Mouse (Mus musculus) fibroblast of lung, adult 2 months (primary cell): ENCODE measurements around the gene Trappc5.

Experiments used
- DNase-seq: peaks from one replicate; pipeline ENCODE4 v3.0.0-alpha.2; 2011; ENCODE audit warnings: low read depth

The Trappc5 gene

GRCm38 (mm10) chr8:3676993-3677579 is 987 bp downstream of the Trappc5 start:
- DNase-seq, result no peak

- no peak for DNase-seq
These were observed 2.7 kb downstream of the Trappc5 start for GRCm38 (mm10) chr8:3678831-3679230.

- DNase-seq, result no peak
These were observed 3.1 kb downstream of the Trappc5 start for GRCm38 (mm10) chr8:3679236-3679635.

DNA sequence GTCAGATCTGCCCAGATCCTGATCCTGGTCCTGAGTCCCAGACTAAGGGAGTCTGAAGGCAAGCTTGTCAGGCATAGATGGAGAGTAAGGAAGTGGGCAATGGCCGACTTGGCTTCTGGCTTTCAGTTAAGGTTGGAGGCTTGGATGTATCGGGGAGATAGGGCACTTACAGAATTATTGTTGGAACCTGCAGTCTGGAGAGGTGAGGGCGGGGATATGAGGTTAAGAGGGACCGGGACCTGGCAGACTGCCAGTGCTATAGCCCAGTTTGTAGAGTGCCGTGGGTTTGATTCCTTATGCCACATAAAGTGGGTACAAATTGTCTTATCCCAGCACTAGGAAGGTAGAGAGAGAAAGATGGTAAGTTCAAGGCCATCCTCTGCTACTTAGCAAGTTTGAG is 3.6 kb downstream of the Trappc5 start:
- no peak for DNase-seq

DNA sequence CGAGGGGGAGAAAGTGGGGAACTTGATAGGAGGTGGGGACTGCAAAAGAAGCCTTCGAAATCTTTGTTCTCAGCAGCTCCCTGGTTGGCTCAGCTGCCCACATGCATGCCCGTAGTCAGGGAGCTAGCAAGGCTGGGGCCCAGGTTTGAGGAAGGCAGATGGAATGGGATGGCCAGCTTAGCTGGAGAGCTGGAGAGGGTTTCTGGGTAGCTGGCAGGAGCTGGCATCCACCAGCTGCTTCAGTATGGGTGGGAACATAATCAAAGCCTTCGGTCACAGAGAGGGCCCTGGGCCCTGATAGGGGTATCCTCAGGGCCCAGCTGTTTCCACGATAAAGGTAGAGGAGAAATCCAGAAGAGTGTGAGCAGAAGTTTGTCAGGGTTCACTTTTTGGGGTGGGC is 6.3 kb downstream of the Trappc5 start:
- DNase-seq, result no peak

GRCm38 (mm10) chr8:3683408-3684176 is 7.5 kb downstream of the Trappc5 start:
- no peak for DNase-seq

DNA sequence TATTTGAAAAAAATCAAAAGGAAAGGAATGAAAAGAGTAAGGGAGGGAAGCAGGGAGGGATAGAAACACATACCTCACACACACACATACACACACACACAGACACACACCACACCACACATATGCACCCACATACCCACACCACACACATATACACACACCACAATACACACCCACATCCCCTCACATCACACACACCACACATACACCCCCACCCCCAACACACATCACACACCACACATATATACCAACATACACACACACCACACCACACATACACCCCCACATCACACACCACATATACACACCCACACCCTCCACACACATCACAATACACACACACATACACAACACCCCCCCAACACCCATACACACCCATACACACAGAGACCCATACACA is 8.4 kb downstream of the Trappc5 start:
- DNase-seq, result no peak

DNA sequence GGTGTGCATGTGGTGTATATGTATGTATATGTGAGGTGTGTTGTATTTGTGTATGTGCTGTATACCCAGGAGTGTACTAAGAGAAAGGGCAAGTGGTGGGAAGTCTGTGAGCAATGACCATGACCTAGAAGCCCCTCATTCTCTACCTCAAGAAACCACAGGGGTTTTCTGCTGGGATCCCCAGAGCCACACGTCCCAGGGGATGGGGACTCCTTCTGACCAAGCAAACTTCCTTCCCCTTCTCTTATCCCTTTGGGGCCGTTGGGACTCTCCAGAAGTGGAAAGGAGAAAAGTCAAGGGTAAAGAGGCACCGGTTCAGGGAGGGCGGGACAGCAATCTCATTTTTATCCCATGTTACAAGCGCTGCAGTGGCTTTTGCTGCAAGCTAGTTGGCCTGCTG is 9.3 kb downstream of the Trappc5 start:
- DNase-seq, result no peak

GRCm38 (mm10) chr8:3687537-3687936 is 11.4 kb downstream of the Trappc5 start:
- DNase-seq, result no peak

- DNase-seq, result no peak
These were observed 14.7 kb downstream of the Trappc5 start for GRCm38 (mm10) chr8:3690774-3691173.

- DNase-seq, result no peak
These were observed 18.0 kb downstream of the Trappc5 start, which contains the start of gene Fcer2a for GRCm38 (mm10) chr8:3694121-3694520. Gene Fcer2a, minus strand, starts transcription at chr8:3694175.

- no peak for DNase-seq
These were observed 25.4 kb downstream of the Trappc5 start for GRCm38 (mm10) chr8:3701491-3701890.

- no peak for DNase-seq
These were observed 29.6 kb downstream of the Trappc5 start for GRCm38 (mm10) chr8:3705711-3706110.

- no peak for DNase-seq
These were observed 31.5 kb downstream of the Trappc5 start for GRCm38 (mm10) chr8:3707611-3708010.

- no peak for DNase-seq
These were observed 34.2 kb downstream of the Trappc5 start for GRCm38 (mm10) chr8:3710312-3710711.

DNA sequence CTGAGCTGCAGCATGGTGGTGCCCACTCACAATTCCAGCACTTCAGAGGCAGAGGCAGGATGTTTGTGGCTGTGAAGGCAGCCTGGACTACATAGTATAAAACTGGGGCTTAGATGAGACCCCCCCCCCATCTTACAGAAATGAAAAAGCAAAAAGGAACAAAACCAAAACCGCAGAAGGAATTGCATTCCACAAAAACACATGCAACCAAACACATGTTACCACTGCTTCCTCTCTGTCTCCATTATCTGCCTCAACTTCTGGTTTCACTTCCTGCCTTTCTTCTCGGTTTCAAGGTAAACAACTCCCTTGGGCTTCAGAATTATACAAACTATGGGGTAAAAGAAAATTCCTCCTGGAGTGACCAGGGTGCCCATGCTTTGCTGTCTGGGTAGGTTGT is 35.5 kb downstream of the Trappc5 start:
- no peak for DNase-seq

DNA sequence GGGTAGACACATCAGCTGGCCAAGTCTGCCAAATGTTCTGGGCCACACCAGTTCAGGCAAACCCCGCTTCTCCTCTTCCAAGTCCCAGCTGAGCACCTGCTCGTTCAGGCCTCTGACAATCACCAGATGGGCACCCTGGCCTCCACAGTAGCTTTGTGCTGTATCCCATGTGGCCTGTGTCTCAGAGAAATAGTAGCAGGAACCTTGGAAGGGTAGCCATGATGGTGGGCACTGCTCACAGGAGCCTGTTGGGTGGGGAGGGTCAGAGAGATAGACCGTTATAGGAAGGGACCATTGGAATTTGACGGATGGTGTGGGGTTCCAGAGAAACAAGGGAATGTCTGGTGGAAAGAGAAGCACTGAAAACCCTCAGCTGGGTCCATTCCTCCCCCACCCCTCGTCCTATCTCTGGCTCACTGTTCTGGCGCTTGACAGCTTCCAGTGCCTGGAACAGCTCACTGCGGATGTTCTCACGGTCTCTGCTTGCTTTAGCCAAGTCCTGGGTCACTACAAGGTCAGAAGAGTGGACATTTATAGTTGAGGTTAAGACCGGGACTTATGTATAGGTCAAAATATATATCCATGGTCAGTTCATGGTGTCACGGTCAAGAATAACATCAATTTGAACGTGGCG is 41.3 kb downstream of the Trappc5 start:
- no peak for DNase-seq

DNA sequence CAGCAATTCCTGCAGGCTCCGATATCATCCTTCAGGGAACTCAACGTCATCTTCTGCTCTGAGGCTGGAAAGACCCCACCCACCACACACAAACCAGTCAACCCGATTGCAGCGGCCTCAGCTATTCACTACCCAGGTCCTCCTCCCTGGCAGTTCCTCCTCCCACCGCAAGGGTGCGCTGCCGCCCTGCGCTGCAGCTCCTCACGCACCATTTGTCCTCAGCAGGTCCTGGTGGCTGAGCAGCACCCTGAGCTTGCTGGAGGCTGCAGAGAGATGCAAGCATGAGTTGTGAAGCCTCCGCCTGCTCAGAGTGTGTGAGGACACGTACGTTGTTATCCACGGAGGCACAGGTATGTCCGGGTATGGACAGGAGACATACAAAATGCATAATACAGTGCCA is 42.5 kb downstream of the Trappc5 start:
- no peak for DNase-seq

- DNase-seq, result no peak
These were observed 44.5 kb downstream of the Trappc5 start, which contains the start of gene Clec4g for GRCm38 (mm10) chr8:3720551-3720950. Gene Clec4g, minus strand, starts transcription at chr8:3720651.

DNA sequence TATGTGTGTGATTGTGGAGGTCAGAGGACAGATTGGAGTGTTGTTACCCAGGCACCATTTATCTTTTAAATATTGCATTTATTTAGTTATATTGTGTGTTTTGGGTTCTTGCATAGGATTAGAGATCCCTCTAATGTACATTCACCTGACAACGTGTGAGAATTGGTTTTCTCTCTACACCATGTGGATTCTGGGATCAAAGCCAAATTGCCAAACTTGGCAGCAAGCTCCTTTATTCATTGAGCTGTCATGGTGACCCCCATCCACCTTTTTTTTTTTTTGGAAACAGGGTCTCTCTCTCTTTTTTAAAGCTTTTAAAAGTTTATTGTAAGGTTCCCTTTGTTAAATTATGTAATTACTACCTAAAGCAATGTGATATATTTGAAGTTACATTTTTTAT is 44.9 kb downstream of the Trappc5 start:
- DNase-seq, result no peak
